Mouse (Mus musculus): ENCODE measurements around the gene Lyrm1.

- TF ChIP-seq EP300 (IDR thresholded peaks at IDR 0.05; ENCODE audit: low read length): peak; percentile 84
- TF ChIP-seq HCFC1 (IDR thresholded peaks at IDR 0.05; ENCODE audit: low read depth, low read length): no peak; the same call in 1 of the 2 replicates
Measured at GRCm38 (mm10) chr7:119861335-119862091, 34.1 kb upstream of the Lyrm1 start.

Data from CH12.LX (cell line).